Mouse (Mus musculus): Measurements from ENCODE around the gene Sh2b3.

Sh2b3 gene

GRCm38 (mm10) chr5:121791026-121791425 is 46.4 kb downstream of the Sh2b3 start:
- no peak for DNase-seq (ENCODE audit: low spot score)

DNA sequence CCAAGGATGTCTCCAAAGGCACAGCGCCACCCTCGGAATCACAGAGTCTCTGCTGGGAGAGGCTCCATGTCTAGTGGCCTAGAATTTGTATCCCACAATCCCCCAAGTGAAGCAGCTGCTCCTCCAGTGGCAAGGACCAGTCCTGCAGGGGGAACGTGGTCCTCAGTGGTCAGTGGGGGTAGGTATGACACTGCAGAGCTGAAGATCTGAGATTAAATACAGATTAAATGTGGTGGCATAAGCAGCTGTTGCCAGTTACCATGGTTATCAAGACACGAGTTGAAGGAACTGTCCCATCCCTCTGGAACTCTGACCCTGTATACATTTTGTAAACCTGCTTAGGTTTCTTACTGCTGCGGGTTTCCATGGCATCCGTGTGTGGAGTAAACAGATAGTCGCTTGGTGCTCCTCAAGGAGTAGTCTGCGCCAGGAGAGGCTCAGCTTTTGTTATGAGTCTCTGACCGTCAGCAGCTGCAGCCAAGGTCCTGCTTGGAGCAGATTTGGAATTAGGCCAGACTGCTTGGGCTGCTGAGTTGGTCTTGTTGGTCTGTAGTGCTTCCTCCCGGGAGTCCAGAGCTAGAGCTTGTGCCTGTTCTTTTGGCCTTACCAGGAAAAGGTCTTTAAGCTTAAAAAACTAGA is 53.5 kb downstream of the Sh2b3 start:
- no peak for DNase-seq (ENCODE audit: low spot score)

DNA sequence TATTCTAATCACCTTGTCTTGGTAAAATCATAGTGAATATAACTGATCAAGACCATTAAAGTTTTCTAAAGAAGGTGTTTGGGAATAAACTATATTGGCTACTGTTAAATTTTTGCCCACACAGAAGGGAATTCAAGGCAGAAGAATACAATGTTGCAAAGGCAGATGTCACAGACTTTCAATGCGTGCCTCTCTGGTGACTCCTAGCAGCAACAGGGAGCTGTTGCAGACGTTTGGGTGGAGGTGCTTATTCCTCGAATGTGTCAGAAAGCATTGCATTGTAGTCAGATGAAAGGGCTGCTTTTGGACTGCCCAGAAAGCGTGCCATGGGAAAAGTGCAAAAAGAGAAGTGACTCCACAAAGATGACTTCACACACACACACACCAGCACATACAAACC is 55.0 kb downstream of the Sh2b3 start:
- DNase-seq (ENCODE audit: low spot score), result no peak

DNA sequence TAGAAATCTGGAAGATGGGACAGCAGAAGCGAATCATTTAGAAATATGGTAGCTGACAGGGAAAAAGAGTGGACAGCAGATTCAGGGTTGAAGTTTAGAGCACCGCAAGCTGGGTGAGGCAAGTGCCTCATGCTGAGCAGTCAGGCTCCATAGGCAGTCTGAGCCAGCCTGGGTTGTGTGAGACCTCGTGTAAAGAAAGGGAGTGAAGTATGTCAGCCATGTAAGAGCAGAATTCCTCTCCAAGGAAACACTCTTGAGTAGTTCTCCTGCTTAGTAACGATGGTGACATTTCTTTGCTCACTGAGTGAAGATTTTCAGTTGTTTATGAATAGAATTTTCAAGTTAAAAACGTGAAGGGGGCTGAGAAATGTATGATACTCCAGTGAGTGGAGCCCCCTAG is 57.3 kb downstream of the Sh2b3 start:
- DNase-seq (ENCODE audit: low spot score), result no peak

DNA sequence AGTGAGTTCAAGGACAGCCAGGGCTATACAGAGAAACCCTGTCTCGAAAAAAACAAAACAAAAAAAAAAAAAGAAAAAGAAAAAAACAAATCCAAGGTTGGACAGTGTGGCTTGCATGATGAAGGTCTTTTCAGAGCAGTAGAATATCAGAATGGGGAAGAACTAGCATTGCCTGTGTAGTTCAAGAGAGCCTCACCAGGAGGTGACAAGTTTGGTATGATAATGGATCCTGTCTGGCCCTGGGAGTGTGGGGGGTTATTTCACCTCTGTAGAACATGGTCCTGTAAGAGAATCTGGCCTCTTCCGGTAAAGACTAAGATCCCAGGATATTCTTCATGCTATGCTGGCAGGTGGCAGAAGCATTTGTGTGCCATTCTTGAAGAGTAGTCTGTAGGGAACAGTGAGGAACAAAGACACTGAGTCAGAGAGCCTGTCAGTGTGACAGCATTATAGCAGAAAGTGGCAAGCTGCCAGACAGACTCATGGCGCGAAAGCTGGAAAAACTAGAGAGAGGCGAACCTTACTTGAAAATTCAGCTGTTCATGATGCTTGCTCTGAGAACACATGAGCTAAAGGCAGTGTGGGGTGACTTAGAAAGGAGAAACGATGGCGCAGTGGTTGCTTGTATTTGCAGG is 58.8 kb downstream of the Sh2b3 start:
- no peak for DNase-seq (ENCODE audit: low spot score)

DNA sequence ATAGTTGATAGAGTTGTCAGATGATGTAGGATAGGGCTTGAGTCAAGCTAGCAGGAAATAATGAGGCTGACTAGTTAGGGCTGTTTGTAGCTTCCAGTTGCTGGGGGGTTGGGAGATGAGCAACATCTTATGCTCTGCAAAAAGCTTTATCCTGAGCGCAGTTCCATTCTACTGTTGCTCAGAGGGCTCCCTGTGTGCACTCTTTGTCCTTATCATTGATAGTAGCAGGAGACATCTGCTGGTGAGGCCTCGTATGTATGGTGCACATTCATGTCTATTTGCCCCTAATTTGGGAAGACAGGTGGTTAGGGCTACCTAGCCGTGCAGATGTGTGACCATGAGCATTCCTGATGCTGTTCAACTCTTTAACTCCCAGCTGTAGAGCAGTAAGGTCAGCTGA is 65.8 kb downstream of the Sh2b3 start:
- no peak for DNase-seq (ENCODE audit: low spot score)

- DNase-seq (ENCODE audit: low spot score), result no peak
These were observed 67.6 kb downstream of the Sh2b3 start for GRCm38 (mm10) chr5:121769827-121770226.

- DNase-seq (ENCODE audit: low spot score), result no peak
These were observed 69.9 kb downstream of the Sh2b3 start for GRCm38 (mm10) chr5:121767564-121767963.

- no peak for DNase-seq (ENCODE audit: low spot score)
These were observed 71.2 kb downstream of the Sh2b3 start for GRCm38 (mm10) chr5:121766038-121766773.

Data from yolk sac, embryonic 10.5 days (tissue).